Mouse (Mus musculus): Measurements from ENCODE around the gene Ifna7. TPM values are rescaled to one million over a fixed set of nuclear protein-coding genes. Genes with fewer than 3 reads are reported as not detected.
"Not testable (repeated sequence)": the region's sequence is repeated elsewhere in the genome, so short reads cannot be mapped to it uniquely, and the experiment has no call there.

The Ifna7 gene
- total RNA-seq, 2 experiments from 2014 or later: not detected

- ATAC-seq (replicated peaks; ENCODE audit: low FRiP score, poor library complexity, severe bottlenecking): not testable (repeated sequence)
These were observed 19.2 kb downstream of the Ifna7 start, which contains the start of gene Ifna5 for GRCm38 (mm10) chr4:88835225-88835624. Gene Ifna5, plus strand, starts transcription at chr4:88835525.

GRCm38 (mm10) chr4:88838828-88839227 is 22.8 kb downstream of the Ifna7 start:
- no peak for ATAC-seq (replicated peaks; ENCODE audit: low FRiP score, poor library complexity, severe bottlenecking)

GRCm38 (mm10) chr4:88840058-88840457 is 24.0 kb downstream of the Ifna7 start:
- ATAC-seq (replicated peaks; ENCODE audit: low FRiP score, poor library complexity, severe bottlenecking): no peak

DNA sequence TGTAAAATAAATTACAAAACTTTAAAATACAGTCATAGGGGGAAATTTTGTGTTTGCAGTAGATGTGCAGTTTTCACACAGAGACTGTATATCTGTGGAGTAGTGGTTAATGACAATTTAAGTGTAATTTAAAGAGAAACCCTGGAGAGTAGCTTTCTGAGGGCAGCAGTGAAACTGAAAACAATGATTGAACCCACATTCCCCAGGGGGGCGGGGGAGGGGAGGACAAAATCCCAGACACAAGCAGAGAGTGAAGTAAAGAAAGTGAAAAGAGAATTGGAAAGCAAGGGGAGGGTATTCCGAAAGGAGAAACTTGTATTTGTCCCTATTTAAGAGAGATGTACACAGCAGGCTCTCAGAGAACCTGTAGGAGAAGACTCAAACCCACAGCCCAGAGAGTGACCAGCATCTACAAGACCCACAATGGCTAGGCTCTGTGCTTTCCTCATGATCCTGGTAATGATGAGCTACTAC is 25.4 kb downstream of the Ifna7 start, which contains the start of gene Ifna4:
Ifna4 (plus strand) TSS at position 424 of the 474 bp plus-strand sequence.
- no peak for ATAC-seq (replicated peaks; ENCODE audit: low FRiP score, poor library complexity, severe bottlenecking)

- ATAC-seq (replicated peaks; ENCODE audit: low FRiP score, poor library complexity, severe bottlenecking): no peak
These were observed 29.3 kb downstream of the Ifna7 start for GRCm38 (mm10) chr4:88845334-88845733.

DNA sequence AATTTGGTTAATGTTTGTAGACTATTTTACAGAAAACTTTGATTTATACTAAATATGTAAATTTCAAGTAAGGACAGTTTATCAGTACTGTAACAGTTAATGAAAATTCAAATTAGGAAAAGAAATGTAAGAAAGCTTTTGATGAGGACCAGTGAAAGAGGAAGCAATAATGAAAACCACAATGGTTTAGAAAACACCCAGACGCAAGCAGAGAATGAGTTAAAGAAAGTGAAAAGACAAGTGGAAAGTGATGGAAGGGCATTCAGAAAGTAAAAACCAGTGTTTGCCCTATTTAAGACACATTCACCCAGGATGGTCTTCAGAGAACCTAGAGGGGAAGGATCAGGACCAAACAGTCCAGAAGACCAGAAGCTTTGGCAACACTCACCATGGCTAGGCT is 33.7 kb downstream of the Ifna7 start, which contains the start of gene Ifna1:
Ifna1 (plus strand) TSS at position 390 of the 400 bp plus-strand sequence.
- no peak for ATAC-seq (replicated peaks; ENCODE audit: low FRiP score, poor library complexity, severe bottlenecking)

GRCm38 (mm10) chr4:88851026-88851763 is 35.2 kb downstream of the Ifna7 start:
- no peak for ATAC-seq (replicated peaks; ENCODE audit: low FRiP score, poor library complexity, severe bottlenecking)

DNA sequence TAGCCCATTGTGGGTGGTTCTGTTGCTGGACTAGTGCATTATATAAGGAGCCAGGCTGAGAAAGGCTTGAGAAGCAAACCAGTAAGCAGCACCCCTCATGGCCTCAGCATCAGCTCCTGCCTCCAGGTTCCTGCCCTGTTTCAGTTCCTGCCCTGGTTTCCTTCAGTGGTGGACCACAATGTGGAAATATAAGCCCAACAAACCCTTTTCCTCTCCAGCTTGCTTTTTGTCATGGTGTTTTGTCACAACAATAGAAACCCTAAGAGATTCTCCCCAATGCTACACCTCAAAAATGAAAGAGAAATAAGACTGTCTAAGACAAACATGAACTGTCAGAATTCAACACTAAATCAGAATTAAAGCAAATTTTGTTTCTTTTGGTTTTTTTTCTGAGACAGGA is 43.2 kb downstream of the Ifna7 start:
- ATAC-seq (replicated peaks; ENCODE audit: low FRiP score, poor library complexity, severe bottlenecking): no peak

DNA sequence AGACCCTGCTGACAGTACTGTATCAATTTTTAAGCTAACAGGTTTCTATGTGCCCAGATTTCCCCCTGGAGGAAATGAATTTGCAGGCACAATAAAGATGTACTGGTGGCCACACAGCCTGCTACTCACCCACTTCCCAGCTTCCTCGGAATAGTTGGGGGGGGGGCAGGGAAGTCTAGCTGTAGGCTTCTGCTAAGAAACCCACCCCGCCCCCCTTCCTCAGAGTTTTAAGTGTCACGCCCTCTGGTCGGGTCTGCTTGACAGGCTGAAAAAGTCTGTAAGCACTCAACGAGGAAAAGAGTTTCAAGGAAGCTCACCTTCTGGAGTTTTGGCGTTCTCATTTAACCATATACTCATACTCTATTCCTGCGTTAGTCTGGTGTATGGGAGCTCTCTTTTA is 47.3 kb downstream of the Ifna7 start:
- no peak for ATAC-seq (replicated peaks; ENCODE audit: low FRiP score, poor library complexity, severe bottlenecking)

DNA sequence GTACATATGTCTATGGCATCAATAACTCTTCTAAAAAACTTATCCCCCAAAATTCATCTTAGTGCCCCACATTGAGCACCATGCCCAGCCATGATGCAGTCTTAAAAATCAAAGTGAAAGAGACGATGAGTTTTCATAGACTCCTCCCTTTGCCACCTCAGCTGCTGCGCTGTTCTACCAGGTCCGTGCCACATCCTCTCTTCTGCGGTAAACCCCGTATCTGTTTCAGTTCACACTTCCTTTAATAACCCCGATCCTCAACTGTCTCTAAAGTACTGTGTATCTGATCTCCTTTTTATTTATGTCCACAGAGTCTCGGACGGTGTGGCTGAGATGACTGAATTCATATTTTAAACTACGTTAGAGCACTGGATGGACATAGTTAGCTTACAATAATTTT is 48.6 kb downstream of the Ifna7 start:
- ATAC-seq (replicated peaks; ENCODE audit: low FRiP score, poor library complexity, severe bottlenecking): no peak

- no peak for ATAC-seq (replicated peaks; ENCODE audit: low FRiP score, poor library complexity, severe bottlenecking)
These were observed 49.1 kb downstream of the Ifna7 start for GRCm38 (mm10) chr4:88865011-88865569.

Other genes with a start within 250 kb of the Ifna7 start
- gene Ifna14, start 244.4 kb upstream of the Ifna7 start, total RNA-seq (2015; ENCODE audit: low replicate concordance): not detected in 2 replicates
- gene Ifna14, start 244.4 kb upstream of the Ifna7 start, total RNA-seq (2017; ENCODE audit: low replicate concordance): not detected in 2 replicates
- gene Ifna9, start 223.8 kb upstream of the Ifna7 start, total RNA-seq (2015; ENCODE audit: low replicate concordance): not detected in 2 replicates
- not detected in 2 replicates for gene Ifna9, start 223.8 kb upstream of the Ifna7 start, total RNA-seq (2017; ENCODE audit: low replicate concordance)
- gene Ifna12, start 212.9 kb upstream of the Ifna7 start, total RNA-seq (2015; ENCODE audit: low replicate concordance): not detected in 2 replicates
- not detected in 2 replicates for gene Ifna12, start 212.9 kb upstream of the Ifna7 start, total RNA-seq (2017; ENCODE audit: low replicate concordance)
- gene C87499, start 181.8 kb upstream of the Ifna7 start, total RNA-seq (2015; ENCODE audit: low replicate concordance): not detected in 2 replicates
- not detected in 2 replicates for gene C87499, start 181.8 kb upstream of the Ifna7 start, total RNA-seq (2017; ENCODE audit: low replicate concordance)
- not detected in 2 replicates for gene Ifna13, start 171.8 kb upstream of the Ifna7 start, total RNA-seq (2015; ENCODE audit: low replicate concordance)
- not detected in 2 replicates for gene Ifna13, start 171.8 kb upstream of the Ifna7 start, total RNA-seq (2017; ENCODE audit: low replicate concordance)
- not detected in 2 replicates for gene Ifna16, start 139.3 kb upstream of the Ifna7 start, total RNA-seq (2015; ENCODE audit: low replicate concordance)
- not detected in 2 replicates for gene Ifna16, start 139.3 kb upstream of the Ifna7 start, total RNA-seq (2017; ENCODE audit: low replicate concordance)
- gene Ifna2, start 132.3 kb upstream of the Ifna7 start, total RNA-seq (2015; ENCODE audit: low replicate concordance): not detected in 2 replicates
- gene Ifna2, start 132.3 kb upstream of the Ifna7 start, total RNA-seq (2017; ENCODE audit: low replicate concordance): not detected in 2 replicates
- gene Ifnab, start 124.9 kb upstream of the Ifna7 start, total RNA-seq (2015; ENCODE audit: low replicate concordance): not detected in 2 replicates
- not detected in 2 replicates for gene Ifnab, start 124.9 kb upstream of the Ifna7 start, total RNA-seq (2017; ENCODE audit: low replicate concordance)
- gene Gm26566, start 94.4 kb upstream of the Ifna7 start, total RNA-seq (2015; ENCODE audit: low replicate concordance): not detected in 2 replicates
- not detected in 2 replicates for gene Gm26566, start 94.4 kb upstream of the Ifna7 start, total RNA-seq (2017; ENCODE audit: low replicate concordance)
- 18.6 and 26.3 TPM in 2 replicates for gene Klhl9, start 93.8 kb upstream of the Ifna7 start, total RNA-seq (2015; ENCODE audit: low replicate concordance)
- gene Klhl9, start 93.8 kb upstream of the Ifna7 start, total RNA-seq (2017; ENCODE audit: low replicate concordance): 24.0 and 29.5 TPM in 2 replicates
- gene Gm13271, start 61.4 kb upstream of the Ifna7 start, total RNA-seq (2015; ENCODE audit: low replicate concordance): not detected in 2 replicates
- gene Gm13271, start 61.4 kb upstream of the Ifna7 start, total RNA-seq (2017; ENCODE audit: low replicate concordance): not detected in 2 replicates
- gene Gm13283, start 56.1 kb upstream of the Ifna7 start, total RNA-seq (2015; ENCODE audit: low replicate concordance): not detected in 2 replicates
- gene Gm13283, start 56.1 kb upstream of the Ifna7 start, total RNA-seq (2017; ENCODE audit: low replicate concordance): not detected in 2 replicates
- not detected in 2 replicates for gene Gm13290, start 42.4 kb upstream of the Ifna7 start, total RNA-seq (2015; ENCODE audit: low replicate concordance)
- not detected in 2 replicates for gene Gm13290, start 42.4 kb upstream of the Ifna7 start, total RNA-seq (2017; ENCODE audit: low replicate concordance)
- gene Gm13289, start 39.3 kb upstream of the Ifna7 start, total RNA-seq (2015; ENCODE audit: low replicate concordance): not detected in 2 replicates
- gene Gm13289, start 39.3 kb upstream of the Ifna7 start, total RNA-seq (2017; ENCODE audit: low replicate concordance): not detected in 2 replicates
- not detected in 2 replicates for gene Gm13272, start 36.4 kb upstream of the Ifna7 start, total RNA-seq (2015; ENCODE audit: low replicate concordance)
- gene Gm13272, start 36.4 kb upstream of the Ifna7 start, total RNA-seq (2017; ENCODE audit: low replicate concordance): not detected in 2 replicates
- gene Ifnz, start 34.1 kb upstream of the Ifna7 start, total RNA-seq (2015; ENCODE audit: low replicate concordance): not detected in 2 replicates
- gene Ifnz, start 34.1 kb upstream of the Ifna7 start, total RNA-seq (2017; ENCODE audit: low replicate concordance): not detected in 2 replicates
- gene Gm13276, start 30.5 kb upstream of the Ifna7 start, total RNA-seq (2015; ENCODE audit: low replicate concordance): not detected in 2 replicates
- not detected in 2 replicates for gene Gm13276, start 30.5 kb upstream of the Ifna7 start, total RNA-seq (2017; ENCODE audit: low replicate concordance)
- not detected in 2 replicates for gene Gm13277, start 27.6 kb upstream of the Ifna7 start, total RNA-seq (2015; ENCODE audit: low replicate concordance)
- gene Gm13277, start 27.6 kb upstream of the Ifna7 start, total RNA-seq (2017; ENCODE audit: low replicate concordance): not detected in 2 replicates
- gene Gm13278, start 24.7 kb upstream of the Ifna7 start, total RNA-seq (2015; ENCODE audit: low replicate concordance): not detected in 2 replicates
- gene Gm13278, start 24.7 kb upstream of the Ifna7 start, total RNA-seq (2017; ENCODE audit: low replicate concordance): not detected in 2 replicates
- not detected in 2 replicates for gene Gm13275, start 21.7 kb upstream of the Ifna7 start, total RNA-seq (2015; ENCODE audit: low replicate concordance)
- gene Gm13275, start 21.7 kb upstream of the Ifna7 start, total RNA-seq (2017; ENCODE audit: low replicate concordance): not detected in 2 replicates
- not detected in 2 replicates for gene Gm13279, start 18.8 kb upstream of the Ifna7 start, total RNA-seq (2015; ENCODE audit: low replicate concordance)
- not detected in 2 replicates for gene Gm13279, start 18.8 kb upstream of the Ifna7 start, total RNA-seq (2017; ENCODE audit: low replicate concordance)
- gene Gm13285, start 16.6 kb upstream of the Ifna7 start, total RNA-seq (2015; ENCODE audit: low replicate concordance): not detected in 2 replicates
- gene Gm13285, start 16.6 kb upstream of the Ifna7 start, total RNA-seq (2017; ENCODE audit: low replicate concordance): not detected in 2 replicates
- gene Gm13287, start 13.0 kb upstream of the Ifna7 start, total RNA-seq (2015; ENCODE audit: low replicate concordance): not detected in 2 replicates
- gene Gm13287, start 13.0 kb upstream of the Ifna7 start, total RNA-seq (2017; ENCODE audit: low replicate concordance): not detected in 2 replicates
- gene Gm13288, start 10.7 kb upstream of the Ifna7 start, total RNA-seq (2015; ENCODE audit: low replicate concordance): not detected in 2 replicates
- not detected in 2 replicates for gene Gm13288, start 10.7 kb upstream of the Ifna7 start, total RNA-seq (2017; ENCODE audit: low replicate concordance)
- not detected in 2 replicates for gene Ifna11, start 3.7 kb downstream of the Ifna7 start, total RNA-seq (2015; ENCODE audit: low replicate concordance)
- gene Ifna11, start 3.7 kb downstream of the Ifna7 start, total RNA-seq (2017; ENCODE audit: low replicate concordance): not detected in 2 replicates
- gene Ifna6, start 11.2 kb downstream of the Ifna7 start, total RNA-seq (2015; ENCODE audit: low replicate concordance): not detected in 2 replicates
- not detected in 2 replicates for gene Ifna6, start 11.2 kb downstream of the Ifna7 start, total RNA-seq (2017; ENCODE audit: low replicate concordance)
- gene Ifna5, start 19.3 kb downstream of the Ifna7 start, total RNA-seq (2015; ENCODE audit: low replicate concordance): not detected in 2 replicates
- gene Ifna5, start 19.3 kb downstream of the Ifna7 start, total RNA-seq (2017; ENCODE audit: low replicate concordance): not detected in 2 replicates
- not detected in 2 replicates for gene Ifna4, start 25.6 kb downstream of the Ifna7 start, total RNA-seq (2015; ENCODE audit: low replicate concordance)
- gene Ifna4, start 25.6 kb downstream of the Ifna7 start, total RNA-seq (2017; ENCODE audit: low replicate concordance): not detected in 2 replicates
- gene Ifna1, start 33.9 kb downstream of the Ifna7 start, total RNA-seq (2015; ENCODE audit: low replicate concordance): not detected in 2 replicates
- not detected in 2 replicates for gene Ifna1, start 33.9 kb downstream of the Ifna7 start, total RNA-seq (2017; ENCODE audit: low replicate concordance)
- gene Ifne, start 64.0 kb downstream of the Ifna7 start, total RNA-seq (2015; ENCODE audit: low replicate concordance): not detected in 2 replicates
- gene Ifne, start 64.0 kb downstream of the Ifna7 start, total RNA-seq (2017; ENCODE audit: low replicate concordance): not detected in 2 replicates